Mouse (Mus musculus) ES-Bruce4 (cell line): ENCODE data around the gene Traf3ip3.

Experiments used
- CTCF ChIP-seq: IDR thresholded peaks from one replicate; pipeline ENCODE4 v1.8.1; 2011; ENCODE audit warnings: low read depth, low read length
- EP300 ChIP-seq: IDR thresholded peaks from 2 replicates; pipeline ENCODE4 v1.6.1; 2011; ENCODE audit warnings: low read depth, low read length; ENCODE audit not compliant: insufficient read depth
- POLR2A ChIP-seq: IDR thresholded peaks from one replicate; pipeline ENCODE4 v1.8.1; 2011; ENCODE audit warnings: low read length; ENCODE audit not compliant: insufficient read depth

DNA sequence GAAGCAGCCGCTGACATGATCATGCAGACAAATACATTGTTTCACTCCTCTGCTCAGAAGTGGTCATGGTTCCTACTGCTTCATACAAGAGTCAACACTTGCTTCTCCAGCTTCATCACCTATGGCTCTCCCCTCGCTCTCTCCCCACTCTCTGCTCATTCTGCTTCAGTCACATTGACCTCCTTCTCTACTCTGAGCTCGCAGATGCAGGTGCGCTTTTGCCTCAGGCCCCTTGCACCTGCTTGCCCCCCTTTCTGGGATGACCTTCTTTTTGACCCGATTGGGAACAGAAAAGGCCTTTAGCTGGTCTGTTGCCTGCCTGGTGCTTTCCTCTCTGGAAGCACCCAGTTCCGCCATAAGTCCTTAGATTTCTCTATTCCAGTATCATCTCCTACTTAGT lies 57.0 kb downstream of the Traf3ip3 start:
- TF ChIP-seq CTCF, result no peak
- no peak for TF ChIP-seq POLR2A
- TF ChIP-seq EP300, result no peak
